Mouse (Mus musculus) MEL (cell line): ENCODE measurements at regions not wholly inside any gene's neighbourhood (a gene's known extent, or its start where the extent isn't known, plus 50 kb on each side); places are given as distances from the start of the nearest gene placed in this dataset.

Source experiments
- DNase-seq: peaks from one replicate; pipeline ENCODE4 v3.0.0; 2011; ENCODE audit warnings: low read depth, low spot score
- H3K27ac ChIP-seq: 2 replicates; pipeline ENCODE4 v1.5.1; 2012; ENCODE audit warnings: low read depth, mild to moderate bottlenecking, control low read depth, low read length, moderate library complexity; ENCODE audit not compliant: control insufficient read depth
- H3K27me3 ChIP-seq, 2 experiments: fragments of 150-350 bp in 1 of 2; sonication (generic) in 1 of 2; 2 replicates each; pipeline ENCODE4 v1.6.1; 2012; ENCODE audit warnings: low read length in 2 of 2, mild to moderate bottlenecking in 2 of 2, improper control_type of control experiment in 1 of 2, moderate library complexity in 1 of 2; ENCODE audit not compliant: insufficient read depth in 2 of 2, control insufficient read depth in 1 of 2
- H3K36me3 ChIP-seq, 2 experiments: 2 replicates each; pipeline ENCODE4 v1.6.1; 2012 to 2014; ENCODE audit warnings: low read length in 2 of 2, improper control_type of control experiment in 1 of 2, inconsistent platforms in 1 of 2, mild to moderate bottlenecking in 1 of 2; ENCODE audit not compliant: insufficient read depth in 2 of 2, control insufficient read depth in 1 of 2
- H3K4me1 ChIP-seq, 2 experiments: fragments of 150-350 bp in 1 of 2; sonication (generic) in 1 of 2; 2 replicates each; pipeline ENCODE4 v1.6.1; 2012; ENCODE audit warnings: low read length in 2 of 2, improper control_type of control experiment in 1 of 2, mild to moderate bottlenecking in 1 of 2; ENCODE audit not compliant: insufficient read depth in 2 of 2, control insufficient read depth in 1 of 2
- H3K4me3 ChIP-seq, 2 experiments: fragments of 150-350 bp in 1 of 2; sonication (generic) in 1 of 2; 2 replicates each; pipeline ENCODE4 v1.5.1; 2012; ENCODE audit warnings: low read depth in 2 of 2, low read length in 2 of 2, mild to moderate bottlenecking in 2 of 2, moderate library complexity in 2 of 2, control low read depth in 1 of 2, improper control_type of control experiment in 1 of 2; ENCODE audit not compliant: control insufficient read depth in 1 of 2, insufficient read depth in 1 of 2
- H3K79me2 ChIP-seq: 2 replicates; pipeline ENCODE4 v1.6.1; 2012; ENCODE audit warnings: mild to moderate bottlenecking, low read length, moderate library complexity; ENCODE audit not compliant: control insufficient read depth, poor library complexity, insufficient read depth
- H3K9ac ChIP-seq: 2 replicates; pipeline ENCODE4 v1.6.1; 2012; ENCODE audit warnings: low read depth, mild to moderate bottlenecking, control low read depth, low read length, moderate library complexity; ENCODE audit not compliant: control insufficient read depth, poor library complexity, severe bottlenecking
- H3K9me3 ChIP-seq: fragments of 150-350 bp; sonication (generic); replicated peaks from 2 replicates; pipeline ENCODE4 v1.6.1; 2012; ENCODE audit warnings: mild to moderate bottlenecking, low read length, improper control_type of control experiment, moderate library complexity; ENCODE audit not compliant: insufficient read depth
- CTCF ChIP-seq, 3 experiments: IDR thresholded peaks in 2 of 3; conservative IDR thresholded peaks in 1 of 3; 2 replicates each; pipeline ENCODE4 v1.5.1; 2011 to 2012; ENCODE audit warnings: low read length in 3 of 3, low read depth in 2 of 3, mild to moderate bottlenecking in 2 of 3, improper control_type of control experiment in 1 of 3, inconsistent platforms in 1 of 3, mixed read lengths in 1 of 3, moderate library complexity in 1 of 3; ENCODE audit not compliant: control insufficient read depth in 1 of 3, insufficient read depth in 1 of 3, poor library complexity in 1 of 3, severe bottlenecking in 1 of 3
- E2F4 ChIP-seq: IDR thresholded peaks from 2 replicates; pipeline ENCODE4 v1.6.1; 2011; ENCODE audit warnings: low read depth, low read length, improper control_type of control experiment, borderline replicate concordance
- EP300 ChIP-seq, 2 experiments: IDR thresholded peaks; 2 replicates each; pipeline ENCODE4 v1.6.1; 2011; ENCODE audit warnings: improper control_type of control experiment in 2 of 2, low read length in 2 of 2, low read depth in 1 of 2, mild to moderate bottlenecking in 1 of 2
- ETS1 ChIP-seq: IDR thresholded peaks from 2 replicates; pipeline ENCODE4 v1.6.1; 2012; ENCODE audit warnings: low read depth, mild to moderate bottlenecking, inconsistent platforms, low read length, improper control_type of control experiment, moderate library complexity
- GABPA ChIP-seq: IDR thresholded peaks from 2 replicates; pipeline ENCODE4 v1.6.1; 2012; ENCODE audit warnings: low read depth, mild to moderate bottlenecking, inconsistent platforms, low read length, improper control_type of control experiment, moderate library complexity
- HCFC1 ChIP-seq: IDR thresholded peaks from 2 replicates; pipeline ENCODE4 v1.6.1; 2012; ENCODE audit warnings: low read depth, mild to moderate bottlenecking, inconsistent platforms, low read length, improper control_type of control experiment, moderate library complexity
- MAFK ChIP-seq: IDR thresholded peaks from 2 replicates; pipeline ENCODE4 v1.6.1; 2011; ENCODE audit warnings: low read depth, mild to moderate bottlenecking, low read length, improper control_type of control experiment, borderline replicate concordance
- MAZ ChIP-seq: IDR thresholded peaks from 2 replicates; pipeline ENCODE4 v1.6.1; 2012; ENCODE audit warnings: low read depth, mild to moderate bottlenecking, inconsistent platforms, low read length, improper control_type of control experiment
- MEF2A ChIP-seq: IDR thresholded peaks from 2 replicates; pipeline ENCODE4 v1.6.1; 2014; ENCODE audit warnings: low read depth, mild to moderate bottlenecking, inconsistent platforms, low read length, improper control_type of control experiment; ENCODE audit not compliant: poor library complexity, insufficient replicate concordance, severe bottlenecking; ENCODE audit errors: extremely low read depth
- MXI1 ChIP-seq: IDR thresholded peaks from 2 replicates; pipeline ENCODE4 v1.6.1; 2011; ENCODE audit warnings: mild to moderate bottlenecking, low read depth, low read length, improper control_type of control experiment
- POLR2AphosphoS2 ChIP-seq: IDR thresholded peaks from 2 replicates; pipeline ENCODE4 v1.6.1; 2011; ENCODE audit warnings: low read length, improper control_type of control experiment
- RCOR1 ChIP-seq: IDR thresholded peaks from 2 replicates; pipeline ENCODE4 v1.6.1; 2012; ENCODE audit warnings: low read depth, mild to moderate bottlenecking, inconsistent platforms, low read length, improper control_type of control experiment
- SIN3A ChIP-seq: IDR thresholded peaks from 2 replicates; pipeline ENCODE4 v1.6.1; 2012; ENCODE audit warnings: low read length, improper control_type of control experiment, inconsistent platforms
- SMC3 ChIP-seq: IDR thresholded peaks from 2 replicates; pipeline ENCODE4 v1.6.1; 2011; ENCODE audit warnings: low read depth, low read length, improper control_type of control experiment
- TCF12 ChIP-seq: IDR thresholded peaks from 2 replicates; pipeline ENCODE4 v1.6.1; 2014; ENCODE audit warnings: low read depth, mild to moderate bottlenecking, inconsistent platforms, low read length, improper control_type of control experiment, moderate library complexity
- ZKSCAN1 ChIP-seq: IDR thresholded peaks from 2 replicates; pipeline ENCODE4 v1.6.1; 2012; ENCODE audit warnings: low read depth, mild to moderate bottlenecking, inconsistent platforms, low read length, improper control_type of control experiment, moderate library complexity

DNA sequence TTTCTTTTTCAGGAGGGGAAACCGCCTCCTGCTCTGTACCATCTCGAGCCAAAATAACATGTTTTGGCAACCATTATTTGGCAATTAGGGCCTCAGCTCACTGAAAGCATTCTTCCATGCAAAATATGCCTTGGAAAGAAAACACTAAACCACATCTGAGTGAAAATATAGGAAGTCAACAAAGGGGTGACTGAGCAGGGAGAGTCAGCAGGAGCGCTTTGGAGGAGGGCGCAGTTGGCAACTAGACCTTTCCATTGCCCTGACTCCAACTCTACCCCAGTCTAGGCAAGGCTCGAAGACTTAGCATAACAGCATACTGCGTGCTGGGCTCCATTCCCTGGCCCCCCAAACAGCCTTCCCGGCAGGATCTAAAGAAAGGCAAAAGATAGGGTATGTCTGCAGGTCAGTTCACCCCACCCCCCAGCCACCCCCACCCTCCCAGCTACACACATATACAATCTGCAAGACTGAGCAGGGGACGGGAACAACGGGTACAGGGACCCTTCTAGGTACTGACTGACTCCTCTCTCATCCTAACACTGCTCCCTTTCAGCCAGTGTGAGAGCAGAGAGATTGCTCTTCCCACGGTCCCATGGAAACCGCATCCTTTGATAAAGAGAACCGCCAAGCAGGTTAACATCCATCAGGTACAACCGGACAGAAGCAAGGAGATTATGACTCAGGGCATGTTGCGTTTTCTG is 163.5 kb upstream of the Lef1 start:
- H3K4me3 ChIP-seq = no peak overlapping the region
- no peaks in the 10 kb centered on the region for H3K27me3 ChIP-seq
- H3K9ac ChIP-seq = no peak overlapping the region
- no peaks in the 10 kb centered on the region for H3K4me1 ChIP-seq
- H3K79me2 ChIP-seq = no peaks in the 10 kb centered on the region
- no peaks in the 10 kb centered on the region for H3K9me3 ChIP-seq
- H3K27ac ChIP-seq = no peak overlapping the region
- no peak for DNase-seq
- no peaks in the 10 kb centered on the region for H3K36me3 ChIP-seq
- no peak for TF ChIP-seq MXI1
- TF ChIP-seq GABPA = no peak
- no peak for TF ChIP-seq MAZ
- no peak for TF ChIP-seq SIN3A
- no peak for TF ChIP-seq ZKSCAN1

DNA sequence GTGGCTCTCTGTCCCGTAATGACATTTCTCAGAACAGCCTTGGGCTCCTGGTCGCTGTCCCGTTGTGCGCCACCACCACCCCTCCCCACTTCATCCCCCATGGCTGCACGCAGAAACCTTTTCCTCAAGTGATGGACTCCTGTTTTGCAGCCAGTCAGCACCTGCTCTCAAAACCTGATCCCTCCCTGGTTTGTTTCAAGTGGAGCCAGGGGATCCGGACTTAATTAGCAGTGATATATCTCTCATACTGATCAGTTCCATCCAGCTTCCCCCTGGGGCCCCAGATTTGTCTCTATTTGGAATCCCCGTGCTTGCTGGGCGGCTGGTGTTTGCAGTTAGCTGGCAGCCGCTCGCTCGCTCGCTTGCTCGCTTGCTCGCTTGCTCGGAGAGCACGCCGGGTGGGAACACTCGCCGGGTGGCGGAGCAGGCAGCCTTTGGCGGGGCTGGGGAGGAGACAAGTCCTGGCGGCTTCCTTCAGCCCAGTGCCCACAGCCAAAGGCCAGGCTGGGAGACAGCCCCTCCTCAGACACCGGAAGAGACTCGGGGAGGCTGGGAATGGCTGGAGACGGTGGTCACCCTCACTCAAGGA is 164.3 kb upstream of the Lef1 start:
- Histone ChIP-seq H3K4me3 (no peak overlapping the region), H3K4me1 (no peaks in the 10 kb centered on the region), H3K79me2 (no peaks in the 10 kb centered on the region), H3K9ac (no peak overlapping the region), H3K27me3 (no peaks in the 10 kb centered on the region), H3K27ac (no peak overlapping the region), H3K9me3 (no peaks in the 10 kb centered on the region), H3K36me3 (no peaks in the 10 kb centered on the region)
- DNase-seq = no peak
- no peak for TF ChIP-seq CTCF (IDR thresholded peaks at IDR 0.05 in 2 of 3, conservative IDR thresholded peaks at IDR 0.05 in 1 of 3; ENCODE audit: control insufficient read depth in 1 of 3, insufficient read depth in 1 of 3, low read depth in 2 of 3, low read length in 3 of 3, poor library complexity in 1 of 3, severe bottlenecking in 1 of 3)
- no peak for TF ChIP-seq ETS1
- no peak for TF ChIP-seq TCF12

DNA sequence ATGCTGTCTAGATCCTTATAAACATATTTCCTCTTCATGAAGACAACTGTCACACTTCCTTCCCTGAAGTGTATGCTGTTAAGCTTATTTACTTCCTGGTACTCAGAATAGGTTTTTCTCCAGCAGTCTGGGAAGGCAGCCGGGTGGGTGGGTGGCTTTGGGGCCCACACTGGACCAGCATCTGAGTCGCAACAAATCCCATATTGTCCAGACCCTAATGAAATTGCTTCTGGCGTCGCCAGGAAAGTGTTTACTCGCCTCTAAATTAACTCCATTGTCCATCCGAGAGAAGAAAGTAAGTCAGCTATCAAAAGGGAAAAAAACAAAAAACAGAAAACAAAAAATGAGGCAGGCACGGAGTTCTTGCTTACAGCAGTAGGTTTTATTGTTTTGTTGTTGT is 164.9 kb upstream of the Lef1 start:
- Histone ChIP-seq H3K9me3 (no peaks in the 10 kb centered on the region), H3K27me3 (no peaks in the 10 kb centered on the region), H3K9ac (no peak overlapping the region), H3K4me1 (no peaks in the 10 kb centered on the region), H3K36me3 (no peaks in the 10 kb centered on the region)
- no peak for DNase-seq
- TF ChIP-seq E2F4 = no peak
- no peak for TF ChIP-seq POLR2AphosphoS2
- TF ChIP-seq SIN3A = no peak
- TF ChIP-seq SMC3 = no peak
- TF ChIP-seq MEF2A = no peak
- TF ChIP-seq HCFC1 = no peak
- TF ChIP-seq EP300 (IDR thresholded peaks at IDR 0.05; ENCODE audit: low read depth in 1 of 2, low read length in 2 of 2) = no peak
- TF ChIP-seq MAFK = no peak
- no peak for TF ChIP-seq RCOR1
- TF ChIP-seq, all 39 proteins: peak for 0
- Histone ChIP-seq H3K79me2 (no peaks in the 10 kb centered on the region), H3K4me3 (no peak overlapping the region), H3K27ac (no peak overlapping the region)
